Mouse (Mus musculus) intestine, embryonic 15.5 days (tissue): Measurements from ENCODE around the gene Zfp189. TPM values are rescaled to one million over a fixed set of nuclear protein-coding genes. Genes with fewer than 3 reads are reported as not detected.
A peak's percentile ranks its signal among the peaks of the same experiment; 100 is the strongest.
"Not testable (repeated sequence)": the region's sequence is repeated elsewhere in the genome, so short reads cannot be mapped to it uniquely, and the experiment has no call there.

Source experiments
- ATAC-seq: fragments of 200-750 bp; cut with Nextera tagmentation; 2 replicates; pipeline ENCODE4 v1.8.0; 2017; ENCODE audit warnings: moderate TSS enrichment, moderate library complexity
- H3K27ac ChIP-seq: fragments of 300-500 bp; sonication (generic); 2 replicates; pipeline ENCODE4 v1.5.1; 2015; ENCODE audit warnings: mild to moderate bottlenecking, inconsistent platforms
- H3K27me3 ChIP-seq: fragments of 300-500 bp; sonication (generic); replicated peaks from 2 replicates; pipeline ENCODE4 v1.6.1; 2015; ENCODE audit warnings: inconsistent platforms
- H3K36me3 ChIP-seq: fragments of 300-500 bp; sonication (generic); 2 replicates; pipeline ENCODE4 v1.6.1; 2015; ENCODE audit warnings: inconsistent platforms
- H3K4me1 ChIP-seq: fragments of 300-500 bp; sonication (generic); replicated peaks from 2 replicates; pipeline ENCODE4 v1.6.1; 2015; ENCODE audit warnings: inconsistent platforms
- H3K4me2 ChIP-seq: fragments of 300-500 bp; sonication (generic); replicated peaks from 2 replicates; pipeline ENCODE4 v1.6.1; 2015; ENCODE audit warnings: mild to moderate bottlenecking, inconsistent platforms
- H3K4me3 ChIP-seq: fragments of 300-500 bp; sonication (generic); replicated peaks from 2 replicates; pipeline ENCODE4 v1.5.1; 2015; ENCODE audit warnings: inconsistent platforms
- H3K9ac ChIP-seq: fragments of 300-500 bp; sonication (generic); 2 replicates; pipeline ENCODE4 v1.6.1; 2015; ENCODE audit warnings: inconsistent platforms
- H3K9me3 ChIP-seq: fragments of 300-500 bp; sonication (generic); 2 replicates; pipeline ENCODE4 v1.6.1; 2016; ENCODE audit warnings: inconsistent platforms
- WGBS: fragments of 180-500 bp; shearing (Covaris S2); methylation state at CpG from one replicate; pipeline ENCODE4 v1.1.7; 2015; 5-methylcytosine and 5-hydroxymethylcytosine counted together
- polyA plus RNA-seq: library from polyadenylated mRNA; unstranded; fragments of >200 nt; fragmentation: Nextera tagmentation; extraction: Ambion mirVana; gene quantifications from 2 replicates; pipeline ENCODE4 v1.2.1, GENCODE M21; 2015

Zfp189 gene
- polyA plus RNA-seq, result 4.8 and 5.7 TPM in 2 replicates

DNA sequence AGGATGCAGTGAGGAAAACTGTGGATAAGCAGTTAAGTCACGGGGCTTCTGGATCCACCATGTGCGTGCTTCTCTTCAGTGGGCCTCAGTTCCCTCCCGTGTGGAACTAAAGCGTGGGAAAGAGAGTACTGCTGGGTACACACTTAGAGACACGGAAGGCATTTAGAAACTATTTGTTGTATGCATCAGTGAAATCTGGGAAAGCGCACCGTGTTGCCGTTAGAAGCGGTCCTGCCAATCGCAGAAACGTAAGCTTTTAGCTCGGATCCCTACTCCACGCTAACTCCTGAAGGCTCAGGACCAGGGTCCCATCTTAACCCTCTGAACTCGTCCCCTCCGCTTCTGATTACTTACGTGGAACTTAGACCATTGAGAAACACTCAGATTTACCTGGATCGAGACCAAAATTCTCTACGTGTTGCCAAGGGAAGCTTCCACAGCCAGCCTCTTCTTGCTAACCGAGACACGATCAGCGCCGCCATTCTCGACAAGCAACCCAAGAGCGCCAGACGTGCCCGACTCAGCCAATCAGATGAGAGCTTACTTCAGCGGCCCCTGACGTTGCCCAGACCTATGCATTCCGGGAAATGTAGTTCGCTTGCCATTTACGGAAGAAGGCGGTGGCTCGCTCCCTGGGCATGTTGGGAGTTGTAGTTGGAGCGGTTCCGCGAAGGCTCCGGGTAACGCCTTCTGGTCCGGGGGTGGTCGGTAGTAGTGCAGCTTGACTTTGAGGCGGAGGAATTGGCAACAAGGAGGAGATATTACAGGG lies at the start of gene Zfp189, which contains the start of gene Mrpl50:
Zfp189 (plus strand) TSS at position 605 of the 769 bp plus-strand sequence.
Mrpl50 (minus strand) TSS at position 522 of the 769 bp plus-strand sequence.
- H3K9me3 ChIP-seq, result no peaks in the 10 kb centered on the region
- peak; percentile 100 for ATAC-seq
- no peaks in the 10 kb centered on the region for H3K36me3 ChIP-seq
- WGBS, result under 1% methylated on average over 41 of the region's 41 CpGs
- peak within 1 kb of the TSS; percentile 66 for H3K4me3 ChIP-seq
- H3K4me1 ChIP-seq, result peaks cover 8% of the 10 kb centered on the region
- peak within 1 kb of the TSS; percentile 74 for H3K4me2 ChIP-seq
- peak within 1 kb of the TSS; percentile 73 for H3K9ac ChIP-seq
- no peaks in the 10 kb centered on the region for H3K27me3 ChIP-seq
- peak within 1 kb of the TSS; percentile 48 for H3K27ac ChIP-seq

DNA sequence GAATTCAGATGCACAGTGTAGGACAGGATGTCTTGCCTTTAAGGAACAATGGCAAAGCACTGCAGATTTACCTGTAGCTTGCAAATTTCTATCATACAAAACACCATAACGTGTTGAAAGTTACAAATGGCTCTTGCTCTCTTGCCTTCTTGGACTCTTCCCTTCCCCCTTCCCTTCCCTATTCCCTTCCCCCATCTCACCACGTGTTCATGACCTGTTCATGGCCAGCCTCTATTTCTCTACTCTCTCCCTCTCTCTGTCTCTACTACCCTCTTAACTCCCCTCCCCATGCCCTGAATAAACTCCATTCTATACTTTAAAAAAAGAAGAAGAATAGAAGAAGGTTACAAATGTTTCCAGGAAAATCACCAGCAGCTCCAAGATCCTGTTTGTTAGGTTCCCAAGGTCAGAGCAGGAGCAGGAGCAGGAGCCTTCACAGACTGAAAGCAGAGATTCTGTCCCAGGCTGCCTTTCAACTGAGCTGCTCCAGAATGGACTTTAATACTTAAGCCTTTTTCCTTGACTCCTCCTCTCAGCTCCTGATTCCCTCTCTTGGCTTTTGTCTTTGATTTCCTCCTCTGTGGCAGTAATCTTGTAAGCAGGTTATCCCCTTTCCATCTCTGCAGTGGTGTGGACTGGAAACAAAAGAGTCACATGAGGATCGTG lies 47.4 kb upstream of the Zfp189 start, which contains the start of gene Acnat1:
Acnat1 (minus strand) TSS at position 478 of the 666 bp plus-strand sequence.
- 35% methylated on average over 3 of the region's 3 CpGs for WGBS
- Histone ChIP-seq H3K4me3 (no peak within 1 kb of the TSS), H3K9me3 (no peaks in the 10 kb centered on the region), H3K27ac (0 out of 2 replicates have a peak within 1 kb of the TSS, but pooled peaks have one; percentile 20), H3K27me3 (no peaks in the 10 kb centered on the region), H3K36me3 (no peaks in the 10 kb centered on the region), H3K4me1 (no peaks in the 10 kb centered on the region), H3K4me2 (no peak within 1 kb of the TSS), H3K9ac (no peak within 1 kb of the TSS)
- peak; percentile 83 for ATAC-seq

DNA sequence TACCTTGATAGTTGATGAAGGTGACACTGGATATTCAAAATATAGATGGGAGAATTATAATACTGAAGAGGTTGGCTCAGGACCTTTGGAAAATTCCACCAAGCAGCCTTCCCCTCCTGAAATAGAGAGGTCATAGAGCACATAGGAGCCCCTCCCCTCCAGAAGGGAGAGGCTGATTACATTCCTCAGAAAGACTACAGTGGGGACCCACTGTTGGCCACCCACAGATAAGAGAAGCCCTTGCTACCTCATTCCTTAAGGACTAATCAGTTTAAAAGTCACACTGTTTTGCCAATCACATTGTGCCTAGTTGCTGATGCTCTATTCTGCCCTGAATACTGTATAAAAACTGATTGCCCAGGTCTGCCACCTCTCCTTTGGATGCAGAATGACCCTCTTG lies 46.4 kb upstream of the Zfp189 start:
- peak; percentile 52; the same call in 1 of the 2 replicates for ATAC-seq
- H3K27ac ChIP-seq, result no peak overlapping the region
- H3K4me1 ChIP-seq, result no peaks in the 10 kb centered on the region
- no peak overlapping the region for H3K4me2 ChIP-seq
- no peaks in the 10 kb centered on the region for H3K36me3 ChIP-seq
- no peaks in the 10 kb centered on the region for H3K9me3 ChIP-seq
- no peak overlapping the region for H3K4me3 ChIP-seq
- H3K9ac ChIP-seq, result no peak overlapping the region
- no peaks in the 10 kb centered on the region for H3K27me3 ChIP-seq

DNA sequence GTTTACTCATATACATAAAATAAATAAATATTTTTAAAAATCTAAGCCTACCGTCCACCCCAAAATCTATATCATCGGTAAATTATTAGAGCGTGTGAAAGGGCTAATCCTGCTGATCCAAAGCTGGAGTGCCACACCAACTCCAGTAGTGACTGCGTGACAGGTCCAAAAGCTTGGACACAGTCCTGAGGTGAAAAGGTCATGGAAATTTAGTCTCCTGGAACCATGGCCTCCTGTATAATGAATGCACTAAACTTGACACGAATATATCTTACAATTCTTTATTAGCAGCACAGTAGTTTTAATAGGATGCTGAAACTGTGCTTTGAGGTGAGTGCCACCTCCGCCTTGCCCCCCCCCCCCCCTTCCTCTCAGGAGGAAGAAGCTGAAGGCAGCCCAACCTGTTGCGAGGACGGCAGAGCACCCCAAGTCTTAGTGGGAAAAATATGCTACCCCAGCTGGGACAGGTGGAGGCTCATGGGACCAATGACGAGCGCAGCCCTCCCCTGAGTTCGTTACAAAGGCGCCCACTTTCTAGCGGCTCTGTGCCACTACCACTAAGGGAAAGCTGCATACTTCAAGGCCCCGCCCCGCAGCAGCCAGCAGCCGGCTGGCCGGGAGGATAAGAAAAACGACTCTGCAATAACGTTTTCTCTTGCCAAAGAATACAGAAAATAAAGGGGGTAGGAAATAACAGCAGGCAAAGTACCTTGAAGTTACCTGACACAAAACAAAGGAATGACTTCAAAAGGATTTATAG lies 42.7 kb upstream of the Zfp189 start:
- Histone ChIP-seq H3K4me1 (no peaks in the 10 kb centered on the region), H3K27ac (no peak overlapping the region), H3K4me3 (peak overlapping the region; percentile 25), H3K27me3 (no peaks in the 10 kb centered on the region), H3K4me2 (peak overlapping the region; percentile 62), H3K36me3 (no peaks in the 10 kb centered on the region), H3K9me3 (no peaks in the 10 kb centered on the region), H3K9ac (no peak overlapping the region)
- ATAC-seq, result 0 out of 2 replicates have a peak, but pooled peaks have one; percentile 29
- 20% methylated on average over 19 of the region's 19 CpGs for WGBS

DNA sequence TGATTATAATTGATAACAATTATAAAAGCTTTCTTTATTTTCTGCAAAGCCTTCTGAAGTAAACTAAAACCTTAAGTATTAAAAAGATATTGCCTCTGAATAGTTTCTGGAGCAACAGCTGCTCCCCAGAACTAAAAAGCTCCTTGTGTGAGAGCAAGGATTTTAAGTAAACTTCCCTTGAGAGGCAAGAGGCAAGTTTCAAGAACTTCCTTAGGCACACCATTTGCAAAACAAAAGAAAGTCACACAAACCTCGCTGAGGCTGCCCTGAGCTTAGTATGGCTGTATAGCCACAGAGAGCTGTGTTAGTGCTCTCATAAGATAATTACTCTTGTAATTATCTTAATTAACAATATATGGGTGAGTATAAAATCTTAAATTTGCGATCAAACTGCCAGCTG lies 41.9 kb upstream of the Zfp189 start:
- ATAC-seq, H3K4me3 ChIP-seq, H3K9me3 ChIP-seq, H3K9ac ChIP-seq, H3K4me1 ChIP-seq, H3K27ac ChIP-seq, H3K36me3 ChIP-seq, H3K27me3 ChIP-seq: not testable (repeated sequence)
- WGBS, result 14% methylated on average over 2 of the region's 2 CpGs
- peak overlapping the region; percentile 18 for H3K4me2 ChIP-seq

DNA sequence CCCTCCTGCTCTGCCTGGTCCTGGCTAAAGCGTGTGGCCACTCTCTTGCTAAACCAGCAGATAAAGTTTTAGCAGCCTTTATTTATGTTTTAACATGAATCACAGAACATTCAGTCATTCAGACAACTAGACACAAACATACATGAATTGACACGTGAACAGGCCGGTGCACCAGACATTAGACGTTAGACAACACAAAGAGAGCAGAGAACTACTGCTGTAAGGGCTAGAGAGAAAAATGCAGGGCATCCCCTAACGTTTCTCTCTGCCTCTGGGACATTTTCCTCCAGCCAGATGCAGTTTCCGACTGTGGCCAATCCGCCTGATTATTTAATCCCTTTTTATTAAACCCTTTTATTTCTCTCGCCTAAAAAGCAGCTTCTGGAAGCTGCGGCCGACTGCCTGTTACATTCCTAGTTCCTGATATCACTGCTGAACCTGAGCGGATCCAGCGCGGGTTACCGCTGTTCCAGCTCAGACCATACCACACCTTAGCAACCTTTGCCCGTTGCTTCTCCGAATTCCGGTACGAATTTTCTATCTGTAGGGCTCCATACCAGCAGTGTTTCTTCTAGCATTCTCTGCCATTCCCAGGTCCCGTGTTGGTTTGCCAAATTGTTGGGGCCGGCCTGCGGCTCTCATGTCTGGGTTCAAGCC lies 40.7 kb upstream of the Zfp189 start:
- Histone ChIP-seq H3K27me3 (no peaks in the 10 kb centered on the region), H3K9ac (peak overlapping the region; percentile 22; the same call in 1 of the 2 replicates), H3K4me2 (peak overlapping the region; percentile 46), H3K4me1 (no peaks in the 10 kb centered on the region), H3K27ac (peak overlapping the region; percentile 74), H3K4me3 (peak overlapping the region; percentile 26), H3K9me3 (no peaks in the 10 kb centered on the region), H3K36me3 (no peaks in the 10 kb centered on the region)
- ATAC-seq, result peak; percentile 91
- 9% methylated on average over 21 of the region's 21 CpGs for WGBS

DNA sequence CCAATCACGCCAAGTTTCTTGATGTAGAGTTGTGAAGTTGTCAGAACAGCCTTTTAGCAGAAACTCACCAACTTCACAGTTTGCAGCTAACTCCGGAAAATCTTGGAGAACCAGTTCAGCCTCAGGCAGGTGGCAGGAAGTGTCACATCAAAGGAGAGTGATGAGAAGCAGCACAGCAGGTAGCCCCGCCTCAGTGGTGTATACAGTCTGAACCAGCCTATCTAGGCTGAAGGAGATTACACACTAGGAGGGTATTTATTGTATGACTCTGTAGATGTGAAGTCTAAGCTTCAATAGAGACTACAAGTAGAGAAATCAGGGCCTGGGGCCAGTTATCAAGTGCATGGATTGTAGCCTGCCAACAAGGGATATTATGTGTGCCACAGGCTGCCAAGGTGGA lies 40.1 kb upstream of the Zfp189 start:
- H3K36me3 ChIP-seq, result no peaks in the 10 kb centered on the region
- H3K9me3 ChIP-seq, result no peaks in the 10 kb centered on the region
- H3K27me3 ChIP-seq, result no peaks in the 10 kb centered on the region
- H3K4me3 ChIP-seq, result peak overlapping the region; percentile 26
- peak; percentile 89 for ATAC-seq
- H3K27ac ChIP-seq, result peak overlapping the region; percentile 74
- 35% methylated on average over 3 of the region's 3 CpGs for WGBS
- peak overlapping the region; percentile 46 for H3K4me2 ChIP-seq
- H3K4me1 ChIP-seq, result no peaks in the 10 kb centered on the region
- H3K9ac ChIP-seq, result no peak overlapping the region

DNA sequence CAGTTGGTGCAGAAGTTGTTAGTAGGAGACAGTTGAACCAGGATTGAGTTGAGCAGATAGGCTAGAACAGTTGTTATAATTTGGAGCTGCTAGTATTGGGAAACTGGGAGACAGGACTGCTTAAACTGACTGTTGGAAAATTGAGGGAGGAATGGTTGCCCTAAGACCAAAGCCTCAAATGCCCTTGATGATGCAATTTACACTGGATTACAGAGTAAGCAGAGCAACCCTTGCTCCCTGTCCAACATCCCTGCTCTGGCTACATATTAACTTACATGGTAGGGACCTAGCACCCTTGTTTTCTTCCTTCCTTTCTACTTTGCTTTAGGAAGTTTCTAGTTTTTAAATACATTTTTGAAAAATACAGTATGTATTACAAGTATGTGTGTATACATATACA lies 35.5 kb upstream of the Zfp189 start:
- Histone ChIP-seq H3K27ac (no peak overlapping the region), H3K27me3 (no peaks in the 10 kb centered on the region), H3K4me1 (no peaks in the 10 kb centered on the region), H3K4me2 (no peak overlapping the region), H3K4me3 (no peak overlapping the region), H3K36me3 (no peaks in the 10 kb centered on the region), H3K9me3 (no peaks in the 10 kb centered on the region), H3K9ac (no peak overlapping the region)
- ATAC-seq, result peak; percentile 90

DNA sequence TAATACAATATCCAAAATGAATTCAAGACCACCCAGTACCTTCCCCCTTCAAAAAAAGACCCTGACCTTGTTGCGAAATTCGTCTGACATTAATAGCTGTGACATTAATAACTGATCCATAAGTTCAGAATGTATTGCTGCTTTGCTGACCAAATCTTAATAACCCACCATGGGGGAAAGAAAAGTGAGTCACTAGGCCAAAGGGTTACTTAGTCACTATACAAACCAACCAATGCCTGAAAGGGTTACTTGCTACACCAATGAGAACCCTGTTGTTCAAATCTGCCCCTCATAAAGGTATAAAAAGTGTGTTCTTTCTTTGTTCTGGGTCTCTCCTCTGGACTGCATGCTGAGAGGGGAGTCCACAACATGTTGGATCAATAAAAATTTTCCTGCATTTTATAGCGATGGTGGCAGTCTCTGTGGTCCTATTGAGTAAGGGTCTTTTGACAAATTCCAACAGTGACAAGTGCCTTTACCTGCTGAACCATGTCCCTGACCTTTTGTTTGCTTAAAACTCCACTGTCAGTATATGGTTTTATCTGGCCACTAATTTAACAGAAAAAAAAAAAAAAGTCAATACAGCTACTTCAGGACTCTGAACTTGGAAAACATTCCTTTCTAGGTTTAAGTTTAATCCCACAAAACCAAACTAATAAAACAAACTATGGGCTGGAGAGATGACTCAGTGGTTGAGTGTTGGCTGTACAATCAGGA lies 34.9 kb upstream of the Zfp189 start:
- H3K36me3 ChIP-seq, H3K4me1 ChIP-seq, H3K9ac ChIP-seq, H3K9me3 ChIP-seq, H3K4me3 ChIP-seq, H3K27me3 ChIP-seq, H3K27ac ChIP-seq, H3K4me2 ChIP-seq: not testable (repeated sequence)
- ATAC-seq, result peak; percentile 66
- WGBS, result 72% methylated on average over 3 of the region's 3 CpGs

DNA sequence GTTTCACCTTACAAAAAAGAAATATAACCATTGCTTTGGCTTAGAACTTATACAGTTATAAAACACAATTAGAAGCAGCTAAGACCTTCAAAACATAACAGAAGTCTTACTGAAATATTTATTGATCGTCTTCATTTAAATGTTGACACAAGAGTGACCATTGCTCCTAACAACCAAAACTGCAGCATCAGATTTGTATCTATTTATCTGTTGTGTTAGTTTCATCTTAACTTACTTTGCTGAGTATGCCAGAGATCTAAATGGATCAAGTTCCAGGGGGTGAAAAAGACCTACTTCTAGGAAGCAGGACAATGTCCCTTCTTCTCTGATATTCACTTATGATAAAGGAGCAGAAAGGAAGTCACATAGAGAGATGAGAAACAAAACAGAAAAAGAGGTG lies 17.4 kb upstream of the Zfp189 start:
- H3K4me1 ChIP-seq, result peaks cover 5% of the 10 kb centered on the region
- no peak overlapping the region for H3K4me3 ChIP-seq
- no peak overlapping the region for H3K27ac ChIP-seq
- H3K27me3 ChIP-seq, result no peaks in the 10 kb centered on the region
- no peak overlapping the region for H3K4me2 ChIP-seq
- H3K9ac ChIP-seq, result no peak overlapping the region
- ATAC-seq, result no peak
- H3K36me3 ChIP-seq, result no peaks in the 10 kb centered on the region
- 86% methylated on average over 1 of the region's 1 CpGs for WGBS
- H3K9me3 ChIP-seq, result no peaks in the 10 kb centered on the region

DNA sequence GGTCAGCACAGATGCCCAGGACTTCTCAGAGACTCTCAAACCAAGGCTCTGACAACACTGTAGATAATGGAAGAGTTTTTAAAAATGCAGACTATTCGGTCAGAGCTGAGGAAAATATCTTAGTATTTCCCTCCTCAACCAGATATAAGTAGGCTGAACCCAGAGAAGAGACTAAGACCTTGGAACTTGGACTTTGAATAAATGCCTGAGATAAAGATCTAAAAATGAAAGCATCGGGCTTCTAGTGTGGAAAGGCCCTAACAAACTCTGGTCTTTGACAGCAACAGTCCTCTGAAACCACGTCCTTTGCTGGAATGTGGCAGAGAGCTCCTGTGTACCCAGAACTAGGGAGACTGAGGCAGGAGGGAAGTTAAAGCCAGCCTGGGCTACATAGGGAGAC lies 14.6 kb upstream of the Zfp189 start, which contains the start of gene Baat:
Baat (minus strand) TSS at position 172 of the 400 bp plus-strand sequence.
- H3K36me3 ChIP-seq, result no peaks in the 10 kb centered on the region
- no peak within 1 kb of the TSS for H3K27ac ChIP-seq
- peak; percentile 38; the same call in 1 of the 2 replicates for ATAC-seq
- no peaks in the 10 kb centered on the region for H3K9me3 ChIP-seq
- no peak within 1 kb of the TSS for H3K9ac ChIP-seq
- no peak within 1 kb of the TSS for H3K4me3 ChIP-seq
- H3K4me1 ChIP-seq, result peaks cover 5% of the 10 kb centered on the region
- no peak within 1 kb of the TSS for H3K4me2 ChIP-seq
- H3K27me3 ChIP-seq, result no peaks in the 10 kb centered on the region
- WGBS, result 54% methylated on average over 3 of the region's 3 CpGs
